Mouse (Mus musculus): ENCODE results near the gene Syt13.

- TF ChIP-seq CTCF (IDR thresholded peaks at IDR 0.05; ENCODE audit: control insufficient read depth, insufficient read depth, insufficient read length) = no peak
- no peak for TF ChIP-seq MAX (IDR thresholded peaks at IDR 0.05)
- TF ChIP-seq USF1 (IDR thresholded peaks at IDR 0.05; ENCODE audit: low read depth) = no peak
- TF ChIP-seq FOSL1 (IDR thresholded peaks at IDR 0.05; ENCODE audit: insufficient read depth, low read length, poor library complexity, severe bottlenecking) = no peak
- TF ChIP-seq MYOD1 (IDR thresholded peaks at IDR 0.05; ENCODE audit: control insufficient read depth, insufficient read length, low read depth) = no peak
Measured at GRCm38 (mm10) chr2:92924677-92925259, 9.9 kb downstream of the Syt13 start.

All from C2C12 (cell line).